Mouse (Mus musculus): ENCODE data around the gene Gm11042. TPM values are rescaled to one million over a fixed set of nuclear protein-coding genes. Genes with fewer than 3 reads are reported as not detected.
A peak's percentile ranks its signal among the peaks of the same experiment; 100 is the strongest.

The Gm11042 gene
- total RNA-seq (2015) (not detected in 2 replicates), total RNA-seq (2017) (not detected in 2 replicates)

- no peak; the same call in 1 of the 2 replicates for ATAC-seq (ENCODE audit: poor library complexity, severe bottlenecking)
Measured at GRCm38 (mm10) chr12:74316344-74316973, at the start of gene Gm11042. Gene Gm11042, minus strand, starts transcription at chr12:74316394.

- ATAC-seq (ENCODE audit: poor library complexity, severe bottlenecking) = no peak
Measured at GRCm38 (mm10) chr12:74364477-74364876, 48.3 kb upstream of the Gm11042 start.

- no peak for ATAC-seq (ENCODE audit: poor library complexity, severe bottlenecking)
Measured at GRCm38 (mm10) chr12:74363076-74363475, 46.9 kb upstream of the Gm11042 start.

- ATAC-seq (ENCODE audit: poor library complexity, severe bottlenecking) = no peak
Measured at GRCm38 (mm10) chr12:74362453-74362852, 46.3 kb upstream of the Gm11042 start.

- no peak for ATAC-seq (ENCODE audit: poor library complexity, severe bottlenecking)
Measured at GRCm38 (mm10) chr12:74359791-74360190, 43.6 kb upstream of the Gm11042 start.

GRCm38 (mm10) chr12:74357806-74358205 is 41.6 kb upstream of the Gm11042 start:
- no peak for ATAC-seq (ENCODE audit: poor library complexity, severe bottlenecking)

GRCm38 (mm10) chr12:74342720-74343119 is 26.5 kb upstream of the Gm11042 start:
- no peak for ATAC-seq (ENCODE audit: poor library complexity, severe bottlenecking)

- ATAC-seq (ENCODE audit: poor library complexity, severe bottlenecking) = no peak
Measured at GRCm38 (mm10) chr12:74340070-74340469, 23.9 kb upstream of the Gm11042 start.

- ATAC-seq (ENCODE audit: poor library complexity, severe bottlenecking) = no peak
Measured at GRCm38 (mm10) chr12:74333706-74334105, 17.5 kb upstream of the Gm11042 start.

GRCm38 (mm10) chr12:74333016-74333415 is 16.8 kb upstream of the Gm11042 start:
- peak; percentile 66 for ATAC-seq (ENCODE audit: poor library complexity, severe bottlenecking)

- ATAC-seq (ENCODE audit: poor library complexity, severe bottlenecking) = no peak
Measured at GRCm38 (mm10) chr12:74329759-74330158, 13.6 kb upstream of the Gm11042 start.

GRCm38 (mm10) chr12:74326644-74327043 is 10.4 kb upstream of the Gm11042 start:
- no peak for ATAC-seq (ENCODE audit: poor library complexity, severe bottlenecking)

- ATAC-seq (ENCODE audit: poor library complexity, severe bottlenecking) = no peak
Measured at GRCm38 (mm10) chr12:74321981-74322380, 5.8 kb upstream of the Gm11042 start.

GRCm38 (mm10) chr12:74320318-74320717 is 4.1 kb upstream of the Gm11042 start:
- peak; percentile 76 for ATAC-seq (ENCODE audit: poor library complexity, severe bottlenecking)

GRCm38 (mm10) chr12:74316989-74317759 is 980 bp upstream of the Gm11042 start:
- peak; percentile 62 for ATAC-seq (ENCODE audit: poor library complexity, severe bottlenecking)

GRCm38 (mm10) chr12:74315221-74315620 is 973 bp downstream of the Gm11042 start:
- ATAC-seq (ENCODE audit: poor library complexity, severe bottlenecking) = no peak

GRCm38 (mm10) chr12:74312611-74313010 is 3.6 kb downstream of the Gm11042 start:
- ATAC-seq (ENCODE audit: poor library complexity, severe bottlenecking) = no peak

- no peak for ATAC-seq (ENCODE audit: poor library complexity, severe bottlenecking)
Measured at GRCm38 (mm10) chr12:74303418-74304294, 12.5 kb downstream of the Gm11042 start.

GRCm38 (mm10) chr12:74301559-74301958 is 14.6 kb downstream of the Gm11042 start:
- ATAC-seq (ENCODE audit: poor library complexity, severe bottlenecking) = no peak

- ATAC-seq (ENCODE audit: poor library complexity, severe bottlenecking) = no peak
Measured at GRCm38 (mm10) chr12:74296374-74296773, 19.8 kb downstream of the Gm11042 start.

GRCm38 (mm10) chr12:74293624-74294023 is 22.6 kb downstream of the Gm11042 start:
- ATAC-seq (ENCODE audit: poor library complexity, severe bottlenecking) = no peak
